Mouse (Mus musculus) brain, adult 10 weeks (tissue): ENCODE data around the gene B3gnt2. TPM values are rescaled to one million over a fixed set of nuclear protein-coding genes. Genes with fewer than 3 reads are reported as not detected.

ENCODE experiments used
- polyA plus RNA-seq: library from polyadenylated mRNA; stranded (reverse); fragments of 350-450 nt; fragmentation: Illumina TruSeq; extraction: RNeasy Lipid Tissue Mini Kit (QIAGEN cat#74804); gene quantifications from one replicate; pipeline ENCODE4 v1.2.3, GENCODE M21; 2015; ENCODE audit warnings: low read depth, low replicate concordance

The B3gnt2 gene
- polyA plus RNA-seq: 14.4 TPM

DNA sequence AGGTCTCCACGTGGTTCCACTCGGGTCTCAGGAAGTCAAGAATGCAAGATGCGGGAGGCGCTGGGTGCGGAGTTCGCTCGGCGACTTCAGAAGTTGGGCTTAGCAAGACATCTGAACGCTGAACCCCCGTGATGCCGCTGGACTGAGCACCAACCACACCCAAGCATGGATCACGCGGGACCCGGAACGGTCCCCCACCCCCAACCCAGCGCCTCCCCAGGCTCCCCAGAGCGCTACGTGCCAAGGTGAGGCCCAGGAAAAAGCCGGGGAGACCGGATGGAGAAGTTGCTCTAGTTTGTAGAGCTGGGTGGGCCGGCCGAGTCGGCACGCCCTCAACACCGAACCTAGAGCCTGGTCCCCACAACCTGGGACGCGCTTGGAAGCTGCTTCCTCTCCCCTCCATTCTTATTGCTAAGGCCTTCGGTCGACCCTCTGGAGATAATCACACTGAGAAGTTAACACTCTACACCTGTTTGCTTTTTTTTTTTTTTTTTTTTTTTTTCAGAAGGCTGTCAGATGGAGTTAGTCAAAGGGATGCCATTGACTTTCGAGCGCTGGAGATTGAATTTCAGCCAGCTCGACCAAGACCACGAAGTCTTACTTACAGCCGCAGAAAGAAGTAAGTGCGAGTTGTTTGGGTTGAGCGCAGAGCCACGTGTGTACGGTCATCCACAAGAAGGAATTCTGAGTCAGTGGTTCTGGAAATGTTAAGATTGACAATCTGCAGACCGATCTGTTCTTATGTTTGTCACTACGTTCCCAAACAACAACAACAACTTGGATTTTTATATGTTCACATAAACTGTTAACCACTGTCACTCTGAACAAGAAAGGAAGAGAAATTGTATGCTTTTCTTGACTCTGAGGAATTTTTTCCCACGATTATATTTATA is at the start of gene B3gnt2:
Gene B3gnt2 (minus strand): TSS at position 627 of the 893 bp plus-strand sequence.

Other genes with a start within 250 kb of the B3gnt2 start
- 79.7 TPM for gene Zrsr1, start 111.0 kb upstream of the B3gnt2 start, polyA plus RNA-seq
- gene Gm28048, start 121.1 kb upstream of the B3gnt2 start, polyA plus RNA-seq: 33.4 TPM
- 89.2 TPM for gene Commd1, start 121.4 kb upstream of the B3gnt2 start, polyA plus RNA-seq
- 154 TPM for gene Cct4, start 129.6 kb upstream of the B3gnt2 start, polyA plus RNA-seq
- 4.1 TPM for gene Fam161a, start 146.6 kb upstream of the B3gnt2 start, polyA plus RNA-seq